Mouse (Mus musculus): ENCODE results near the gene Ntrk2.

DNA sequence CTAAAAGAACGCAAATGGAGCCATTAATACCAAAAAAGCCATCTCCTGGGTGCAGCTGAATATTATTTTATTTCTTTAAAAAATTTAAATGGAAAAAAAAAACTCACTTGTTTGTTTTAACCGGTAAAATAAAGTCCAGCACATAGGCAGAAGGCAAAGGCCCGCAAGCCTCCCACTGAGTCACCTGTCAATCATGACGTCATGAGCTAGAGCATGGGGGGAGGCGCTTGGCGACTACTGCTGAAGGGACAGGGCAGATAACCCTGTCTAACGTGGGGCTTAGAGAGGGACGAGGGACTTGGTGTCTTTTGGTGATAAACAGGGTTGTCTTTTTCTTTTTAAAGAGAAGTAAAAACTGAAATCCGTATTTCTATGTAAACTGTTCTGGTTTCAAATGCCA, 140.7 kb downstream of the Ntrk2 start:
- no peak for TF ChIP-seq MAFK (IDR thresholded peaks at IDR 0.05; ENCODE audit: borderline replicate concordance, low read depth, low read length)
- TF ChIP-seq USF1 (IDR thresholded peaks at IDR 0.05; ENCODE audit: low read depth, low read length), result no peak
- TF ChIP-seq ELF1 (IDR thresholded peaks at IDR 0.05; ENCODE audit: low read depth, low read length), result no peak
- no peak for TF ChIP-seq MAX (IDR thresholded peaks at IDR 0.05; ENCODE audit: low read length)
- TF ChIP-seq ZMIZ1 (IDR thresholded peaks at IDR 0.05; ENCODE audit: low read depth, low read length), result no peak
